Comparison of ENCODE assay signal across 29 mouse cellular contexts in the genomic region with DNA sequence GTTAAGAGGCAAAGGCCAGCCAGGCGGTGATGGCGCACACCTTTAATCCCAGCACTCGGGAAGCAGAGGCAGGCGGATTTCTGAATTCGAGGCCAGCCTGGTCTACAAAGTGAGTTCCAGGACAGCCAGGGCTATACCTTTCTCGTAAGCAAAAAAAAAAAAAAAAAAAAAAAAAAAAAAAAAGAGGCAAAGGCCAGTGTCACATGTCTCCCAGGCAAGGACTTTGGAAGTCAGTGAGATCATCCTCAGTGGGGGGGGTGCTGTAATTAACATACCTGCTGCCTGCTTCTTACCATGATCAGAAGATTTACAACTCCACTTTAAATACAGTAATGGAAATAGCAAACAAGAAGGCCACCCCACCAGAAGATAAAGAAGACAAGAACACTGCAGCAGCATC. TPM values are rescaled to one million over a fixed set of nuclear protein-coding genes. Genes with fewer than 3 reads are reported as not detected.
DNase-seq lines count a peak whose midpoint lies in the region; ATAC-seq and TF ChIP-seq lines count a peak whose summit lies in the region.
"Had no signal": no experiment of that assay in that cellular context is flagged by ENCODE, and none has a peak within 500 bp of the region (broad histone marks: within the 10 kb centered on the region; RNA-seq: fewer than 3 reads in every experiment).

No protein-coding gene starts in this region.

- no peaks in the 10 kb centered on the region for H3K27me3 ChIP-seq in kidney, embryonic 14.5 days (ENCODE audit: control insufficient read depth, insufficient read depth, low read length)
- no peaks in the 10 kb centered on the region for H3K27me3 ChIP-seq in cerebellum, adult 2 months (ENCODE audit: control insufficient read depth, insufficient read depth, low read length)
- H3K27me3 ChIP-seq: embryonic facial prominence, embryonic 12.5 days; embryonic facial prominence, embryonic 15.5 days; heart, embryonic 15.5 days; hindbrain, embryonic 13.5 days had no signal

- H3K4me1 ChIP-seq in kidney, embryonic 14.5 days (ENCODE audit: control insufficient read depth, insufficient read depth, low read length), result no peaks in the 10 kb centered on the region
- H3K4me1 ChIP-seq in cerebellum, adult 2 months (ENCODE audit: control insufficient read depth, insufficient read depth, low read length), result no peaks in the 10 kb centered on the region
- H3K4me1 ChIP-seq: embryonic facial prominence, embryonic 12.5 days; embryonic facial prominence, embryonic 15.5 days; heart, embryonic 15.5 days; hindbrain, embryonic 10.5 days; hindbrain, embryonic 13.5 days had no signal

- H3K27ac ChIP-seq in kidney, embryonic 14.5 days (ENCODE audit: low read depth, low read length), result no peak overlapping the region
- peak overlapping the region; percentile 55; the same call in 1 of the 2 replicates for H3K27ac ChIP-seq in layer of hippocampus, adult 2 months
- H3K27ac ChIP-seq in cerebellum, adult 2 months (ENCODE audit: insufficient read depth, low read length), result no peak overlapping the region
- H3K27ac ChIP-seq: embryonic facial prominence, embryonic 12.5 days; embryonic facial prominence, embryonic 15.5 days; heart, embryonic 15.5 days; hindbrain, embryonic 10.5 days; hindbrain, embryonic 13.5 days had no signal

- no peak for ATAC-seq in kidney, embryonic 14.5 days (ENCODE audit: low FRiP score, low TSS enrichment)
- ATAC-seq: forebrain, embryonic 14.5 days; forebrain, postnatal 0 days; hindbrain, embryonic 16.5 days had no signal

- H3K4me3 ChIP-seq in kidney, embryonic 14.5 days (ENCODE audit: low read length), result no peak overlapping the region
- H3K4me3 ChIP-seq in layer of hippocampus, adult 2 months, result no peak overlapping the region
- no peak overlapping the region for H3K4me3 ChIP-seq in cerebellum, adult 2 months (replicated peaks; ENCODE audit: insufficient read depth, low read depth, low read length)
- H3K4me3 ChIP-seq: embryonic facial prominence, embryonic 12.5 days; embryonic facial prominence, embryonic 15.5 days; heart, embryonic 15.5 days; hindbrain, embryonic 10.5 days; hindbrain, embryonic 13.5 days had no signal

- H3K4me2 ChIP-seq in kidney, embryonic 14.5 days (replicated peaks; ENCODE audit: low read depth, low read length), result no peak overlapping the region
- H3K4me2 ChIP-seq: embryonic facial prominence, embryonic 12.5 days; embryonic facial prominence, embryonic 15.5 days; heart, embryonic 11.5 days; heart, embryonic 15.5 days; hindbrain, embryonic 13.5 days had no signal

- peak; percentile 22 for DNase-seq in kidney, adult 11 months
- peak; percentile 38 for DNase-seq in kidney, adult 9 months
- DNase-seq in kidney, postnatal 10 days, result no peak
- no peak for DNase-seq in layer of hippocampus, adult 2 months (ENCODE audit: low spot score in 2 of 2)
- DNase-seq in layer of hippocampus, adult 9-10 months (ENCODE audit: low spot score), result no peak
- no peak for DNase-seq in cerebellum, adult 2 months
- DNase-seq: adrenal gland, postnatal 10 days; adrenal gland, postnatal 36 days; B cell, adult 2 months; cerebellum, adult 18-20 months; cerebellum, adult 9-11 months; cerebellum, postnatal 25 days; forebrain, postnatal 0 days; gastrocnemius, postnatal 10 days; gastrocnemius, postnatal 36 days; heart, postnatal 10 days; heart, postnatal 36 days had no signal

- H3K36me3 ChIP-seq in kidney, embryonic 14.5 days (ENCODE audit: control insufficient read depth, insufficient read depth, low read length), result no peaks in the 10 kb centered on the region
- H3K36me3 ChIP-seq: embryonic facial prominence, embryonic 12.5 days; embryonic facial prominence, embryonic 15.5 days; heart, embryonic 15.5 days; hindbrain, embryonic 13.5 days had no signal

- no peak overlapping the region for H3K9ac ChIP-seq in kidney, embryonic 14.5 days (ENCODE audit: low read depth, low read length)
- H3K9ac ChIP-seq: embryonic facial prominence, embryonic 12.5 days; embryonic facial prominence, embryonic 15.5 days; forebrain, postnatal 0 days; heart, embryonic 15.5 days; hindbrain, embryonic 13.5 days had no signal

- no peak for TF ChIP-seq POLR2A in cerebellum, adult 2 months (IDR thresholded peaks at IDR 0.05; ENCODE audit: borderline replicate concordance, insufficient read depth, low read length)

- H3K9me3 ChIP-seq in kidney, embryonic 14.5 days (ENCODE audit: control insufficient read depth, low read length), result no peaks in the 10 kb centered on the region
- H3K9me3 ChIP-seq: embryonic facial prominence, embryonic 12.5 days; embryonic facial prominence, embryonic 15.5 days; heart, embryonic 15.5 days; hindbrain, embryonic 10.5 days; hindbrain, embryonic 13.5 days had no signal

- 94% methylated on average over 5 of the region's 6 CpGs for WGBS in kidney, embryonic 14.5 days
- 91% methylated on average over 6 of the region's 6 CpGs for WGBS in cerebellum, adult 2 months

- TF ChIP-seq CTCF in layer of hippocampus, adult 2 months (conservative IDR thresholded peaks at IDR 0.05), result no peak
- no peak for TF ChIP-seq CTCF in cerebellum, adult 2 months (IDR thresholded peaks at IDR 0.05; ENCODE audit: borderline replicate concordance, insufficient read depth, low read depth, low read length)

RNA-seq across cellular contexts. Expression of a gene that starts 57.5 kb away (rescaled TPM):
- 0.35 and 0.86 TPM in 2 replicates for polyA plus RNA-seq in kidney, embryonic 14.5 days (2014; fragmentation: Nextera tagmentation; extraction: Ambion mirVana)
- total RNA-seq in layer of hippocampus, adult 2 months (2021), result under 1 TPM; 0.42 to 0.54 TPM
- 0.03 and 0.08 TPM in 2 replicates for polyA plus RNA-seq in cerebellum, adult 2 months (2012; rRNA removed)
- total RNA-seq: adrenal gland, adult 18-20 months; adrenal gland, postnatal 36 days; common myeloid progenitor, adult 5-6 weeks; granulocyte monocyte progenitor cell, adult 5-6 weeks; heart, postnatal 10 days; heart, postnatal 36 days had no signal

Comparison
In these comparisons a context has a peak if more than half of its experiments do, and no peak if none do; other contexts are left out.
1. DNase-seq: peak in kidney, adult 11 months (single experiment) and kidney, adult 9 months (single experiment); none in kidney, postnatal 10 days (single experiment), layer of hippocampus, adult 2 months (0 of 2), layer of hippocampus, adult 9-10 months (single experiment) and cerebellum, adult 2 months (0 of 2).